Mouse (Mus musculus) ZHBTc4 (cell line): Measurements from ENCODE around the gene Olfr98.
"Not testable (repeated sequence)": the region's sequence is repeated elsewhere in the genome, so short reads cannot be mapped to it uniquely, and the experiment has no call there.

ENCODE experiments used
- DNase-seq: peaks from one replicate; pipeline ENCODE4 v3.0.0-alpha.2; 2011; ENCODE audit warnings: low read depth, low spot score

The Olfr98 gene

GRCm38 (mm10) chr17:37263626-37264025 is at the start of gene Olfr98:
Gene Olfr98 (minus strand): TSS chr17:37263749.
- no peak for DNase-seq

GRCm38 (mm10) chr17:37310146-37310699 is 46.7 kb upstream of the Olfr98 start:
- DNase-seq: no peak

GRCm38 (mm10) chr17:37308483-37308882 is 44.9 kb upstream of the Olfr98 start:
- DNase-seq: peak; percentile 38

GRCm38 (mm10) chr17:37304213-37304612 is 40.7 kb upstream of the Olfr98 start, which contains the start of gene Olfr101:
Gene Olfr101 (minus strand): TSS chr17:37304313.
- no peak for DNase-seq

- no peak for DNase-seq
These were observed 19.8 kb upstream of the Olfr98 start, which contains the start of gene Olfr99 for GRCm38 (mm10) chr17:37283360-37283759. Gene Olfr99 (minus strand): TSS chr17:37283460.

- DNase-seq: no peak
These were observed 16.8 kb upstream of the Olfr98 start for GRCm38 (mm10) chr17:37280331-37280730.

GRCm38 (mm10) chr17:37276573-37276972 is 13.0 kb upstream of the Olfr98 start:
- no peak for DNase-seq

GRCm38 (mm10) chr17:37275626-37276248 is 12.2 kb upstream of the Olfr98 start:
- no peak for DNase-seq

- DNase-seq: peak; percentile 26
These were observed 7.1 kb upstream of the Olfr98 start for GRCm38 (mm10) chr17:37270702-37271092.

GRCm38 (mm10) chr17:37270058-37270701 is 6.6 kb upstream of the Olfr98 start, which contains the start of gene H2-M3:
Gene H2-M3 (plus strand): TSS chr17:37270220.
- peak; percentile 82 for DNase-seq

- DNase-seq: peak; percentile 56
These were observed 13.0 kb downstream of the Olfr98 start for GRCm38 (mm10) chr17:37250544-37250943.

- no peak for DNase-seq
These were observed 14.1 kb downstream of the Olfr98 start for GRCm38 (mm10) chr17:37249460-37249859.

GRCm38 (mm10) chr17:37246715-37247114 is 16.8 kb downstream of the Olfr98 start:
- peak; percentile 63 for DNase-seq

- no peak for DNase-seq
These were observed 21.4 kb downstream of the Olfr98 start for GRCm38 (mm10) chr17:37242198-37242597.

- DNase-seq: not testable (repeated sequence)
These were observed 26.3 kb downstream of the Olfr98 start, which contains the start of gene Olfr97 for GRCm38 (mm10) chr17:37237230-37237629. Gene Olfr97 (minus strand): TSS chr17:37237330.

GRCm38 (mm10) chr17:37221879-37222278 is 41.7 kb downstream of the Olfr98 start:
- DNase-seq: peak; percentile 26

- DNase-seq: no peak
These were observed 43.7 kb downstream of the Olfr98 start, which contains the start of gene Olfr96 for GRCm38 (mm10) chr17:37219846-37220245. Gene Olfr96 (plus strand): TSS chr17:37220146.

GRCm38 (mm10) chr17:37218486-37218885 is 45.1 kb downstream of the Olfr98 start:
- DNase-seq: no peak

GRCm38 (mm10) chr17:37213018-37213417 is 50.5 kb downstream of the Olfr98 start, which contains the start of gene Olfr95:
Gene Olfr95 (minus strand): TSS chr17:37213118.
- DNase-seq: no peak
